Mouse (Mus musculus): ENCODE measurements around the gene Plxdc1. TPM values are rescaled to one million over a fixed set of nuclear protein-coding genes. Genes with fewer than 3 reads are reported as not detected.

The Plxdc1 gene
- total and polyA plus RNA-seq, 2 experiments from 2014 or later: 1.5 to 3.5 TPM

- ATAC-seq (no peak; the same call in none of the 2 replicates), DNase-seq (no peak)
- WGBS: under 1% methylated on average over 23 of the region's 23 CpGs
- peak overlapping the region; percentile 92 for H3K27ac ChIP-seq (ENCODE audit: low read depth, low read length)
- H3K4me1 ChIP-seq (ENCODE audit: insufficient read depth): peaks cover 29% of the 10 kb centered on the region
- TF ChIP-seq CTCF (IDR thresholded peaks at IDR 0.05; ENCODE audit: low read depth): no peak
- no peaks in the 10 kb centered on the region for H3K27me3 ChIP-seq (ENCODE audit: insufficient read depth, low read length)
- H3K36me3 ChIP-seq (ENCODE audit: insufficient read depth): peaks cover 10% of the 10 kb centered on the region
- H3K9me3 ChIP-seq (ENCODE audit: low read length): no peaks in the 10 kb centered on the region
- H3K4me3 ChIP-seq (ENCODE audit: low read depth, low read length): peak overlapping the region; percentile 81
- peak overlapping the region; percentile 94 for H3K9ac ChIP-seq
- H3K4me2 ChIP-seq (ENCODE audit: low read depth): peak overlapping the region; percentile 65
These were observed 36.0 kb upstream of the Plxdc1 start for GRCm38 (mm10) chr11:98022253-98022554.

- no peak; the same call in 1 of the 2 replicates for TF ChIP-seq CTCF (IDR thresholded peaks at IDR 0.05; ENCODE audit: low read depth)
- peaks cover 29% of the 10 kb centered on the region for H3K4me1 ChIP-seq (ENCODE audit: insufficient read depth)
- no peaks in the 10 kb centered on the region for H3K9me3 ChIP-seq (ENCODE audit: low read length)
- H3K4me2 ChIP-seq (ENCODE audit: low read depth): peak overlapping the region; percentile 65
- WGBS: 3% methylated on average over 34 of the region's 34 CpGs
- peak overlapping the region; percentile 81 for H3K4me3 ChIP-seq (ENCODE audit: low read depth, low read length)
- DNase-seq (peak; percentile 80), ATAC-seq (peak; percentile 26)
- H3K27me3 ChIP-seq (ENCODE audit: insufficient read depth, low read length): no peaks in the 10 kb centered on the region
- peak overlapping the region; percentile 94 for H3K9ac ChIP-seq
- peak overlapping the region; percentile 92 for H3K27ac ChIP-seq (ENCODE audit: low read depth, low read length)
- peaks cover 14% of the 10 kb centered on the region for H3K36me3 ChIP-seq (ENCODE audit: insufficient read depth)
These were observed 35.5 kb upstream of the Plxdc1 start for GRCm38 (mm10) chr11:98021565-98022252.

- TF ChIP-seq CTCF (IDR thresholded peaks at IDR 0.05; ENCODE audit: low read depth): no peak
- Histone ChIP-seq H3K9me3 (ENCODE audit: low read length) (no peaks in the 10 kb centered on the region), H3K4me3 (ENCODE audit: low read depth, low read length) (peak overlapping the region; percentile 81), H3K9ac (peak overlapping the region; percentile 94), H3K27ac (ENCODE audit: low read depth, low read length) (peak overlapping the region; percentile 21; the same call in 1 of the 2 replicates), H3K36me3 (ENCODE audit: insufficient read depth) (peaks cover 19% of the 10 kb centered on the region), H3K27me3 (ENCODE audit: insufficient read depth, low read length) (no peaks in the 10 kb centered on the region), H3K4me2 (ENCODE audit: low read depth) (peak overlapping the region; percentile 65), H3K4me1 (ENCODE audit: insufficient read depth) (peaks cover 29% of the 10 kb centered on the region)
- ATAC-seq (no peak), DNase-seq (no peak)
- 36% methylated on average over 2 of the region's 2 CpGs for WGBS
These were observed 34.9 kb upstream of the Plxdc1 start for GRCm38 (mm10) chr11:98021118-98021517.

- WGBS: 29% methylated on average over 1 of the region's 1 CpGs
- peak overlapping the region; percentile 38; the same call in 1 of the 2 replicates for H3K9ac ChIP-seq
- peak overlapping the region; percentile 76; the same call in 1 of the 2 replicates for H3K27ac ChIP-seq (ENCODE audit: low read depth, low read length)
These were observed 34.5 kb upstream of the Plxdc1 start for GRCm38 (mm10) chr11:98020710-98021109.

GRCm38 (mm10) chr11:98019883-98020610, 33.8 kb upstream of the Plxdc1 start:
- H3K4me1 ChIP-seq (ENCODE audit: insufficient read depth): peaks cover 25% of the 10 kb centered on the region
- H3K4me3 ChIP-seq (ENCODE audit: low read depth, low read length): peak overlapping the region; percentile 81
- DNase-seq (no peak), ATAC-seq (peak; percentile 8; the same call in 1 of the 2 replicates)
- 12% methylated on average over 8 of the region's 8 CpGs for WGBS
- H3K9me3 ChIP-seq (ENCODE audit: low read length): no peaks in the 10 kb centered on the region
- H3K4me2 ChIP-seq (ENCODE audit: low read depth): peak overlapping the region; percentile 65
- H3K27me3 ChIP-seq (ENCODE audit: insufficient read depth, low read length): no peaks in the 10 kb centered on the region
- H3K9ac ChIP-seq: peak overlapping the region; percentile 38
- no peak for TF ChIP-seq CTCF (IDR thresholded peaks at IDR 0.05; ENCODE audit: low read depth)
- peak overlapping the region; percentile 76 for H3K27ac ChIP-seq (ENCODE audit: low read depth, low read length)
- peaks cover 30% of the 10 kb centered on the region for H3K36me3 ChIP-seq (ENCODE audit: insufficient read depth)

More at GRCm38 (mm10) chr11:98020710-98021109, 34.5 kb upstream of the Plxdc1 start:
- ATAC-seq (no peak), DNase-seq (no peak)
- TF ChIP-seq CTCF (IDR thresholded peaks at IDR 0.05; ENCODE audit: low read depth): peak; percentile 31
- no peaks in the 10 kb centered on the region for H3K9me3 ChIP-seq (ENCODE audit: low read length)
- H3K4me2 ChIP-seq (ENCODE audit: low read depth): peak overlapping the region; percentile 65
- H3K4me1 ChIP-seq (ENCODE audit: insufficient read depth): peaks cover 25% of the 10 kb centered on the region
- H3K36me3 ChIP-seq (ENCODE audit: insufficient read depth): peaks cover 24% of the 10 kb centered on the region
- peak overlapping the region; percentile 81 for H3K4me3 ChIP-seq (ENCODE audit: low read depth, low read length)
- H3K27me3 ChIP-seq (ENCODE audit: insufficient read depth, low read length): no peaks in the 10 kb centered on the region

GRCm38 (mm10) chr11:98018858-98019641, 32.8 kb upstream of the Plxdc1 start:
- no peak overlapping the region for H3K4me3 ChIP-seq (ENCODE audit: low read depth, low read length)
- DNase-seq (no peak), ATAC-seq (peak; percentile 44)
- peaks cover 38% of the 10 kb centered on the region for H3K36me3 ChIP-seq (ENCODE audit: insufficient read depth)
- peak overlapping the region; percentile 65 for H3K4me2 ChIP-seq (ENCODE audit: low read depth)
- no peaks in the 10 kb centered on the region for H3K9me3 ChIP-seq (ENCODE audit: low read length)
- H3K27ac ChIP-seq (ENCODE audit: low read depth, low read length): peak overlapping the region; percentile 76
- 31% methylated on average over 10 of the region's 10 CpGs for WGBS
- H3K9ac ChIP-seq: peak overlapping the region; percentile 38
- peaks cover 25% of the 10 kb centered on the region for H3K4me1 ChIP-seq (ENCODE audit: insufficient read depth)
- no peaks in the 10 kb centered on the region for H3K27me3 ChIP-seq (ENCODE audit: insufficient read depth, low read length)
- peak; percentile 75 for TF ChIP-seq CTCF (IDR thresholded peaks at IDR 0.05; ENCODE audit: low read depth)
